Mouse (Mus musculus) spleen, postnatal 14 days (tissue): ENCODE data around the gene Asb15.

Experiments
- DNase-seq, 2 experiments: peaks; one replicate each; pipeline ENCODE4 v3.0.0; 2021 to 2022; ENCODE audit warnings: low spot score in 2 of 2

The Asb15 gene

DNA sequence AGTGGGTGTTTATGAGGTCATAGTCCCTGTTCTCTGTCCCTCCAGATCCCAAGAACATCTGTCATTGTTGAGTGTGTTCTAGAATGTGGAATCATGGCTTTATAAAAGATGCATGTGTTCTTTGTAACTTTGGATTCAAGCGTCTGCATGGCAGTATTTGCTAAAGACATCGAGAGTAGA lies at the start of gene Asb15:
TSS of gene Asb15 (plus strand) at position 81 of the 180 bp plus-strand sequence.
- no peak for DNase-seq

DNA sequence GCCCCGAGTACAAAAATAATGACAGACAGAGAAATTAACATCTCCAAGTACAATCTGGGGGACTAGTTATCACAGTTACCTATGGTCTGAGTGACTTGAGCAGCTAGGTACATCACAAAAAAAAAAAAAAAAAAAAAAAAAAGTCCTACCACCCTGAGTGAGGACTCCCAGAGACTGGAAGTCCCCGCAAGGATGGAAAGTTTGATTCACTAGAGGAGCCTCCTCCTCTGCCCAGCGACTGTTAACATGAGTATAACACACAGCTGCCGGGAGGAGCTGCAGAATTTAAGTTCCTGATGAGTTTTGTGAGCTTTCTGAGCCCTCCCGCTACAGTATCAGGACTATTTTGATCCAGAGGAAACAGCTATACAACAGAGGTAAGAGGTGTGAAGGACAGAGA lies 41.4 kb upstream of the Asb15 start:
- DNase-seq = no peak

DNA sequence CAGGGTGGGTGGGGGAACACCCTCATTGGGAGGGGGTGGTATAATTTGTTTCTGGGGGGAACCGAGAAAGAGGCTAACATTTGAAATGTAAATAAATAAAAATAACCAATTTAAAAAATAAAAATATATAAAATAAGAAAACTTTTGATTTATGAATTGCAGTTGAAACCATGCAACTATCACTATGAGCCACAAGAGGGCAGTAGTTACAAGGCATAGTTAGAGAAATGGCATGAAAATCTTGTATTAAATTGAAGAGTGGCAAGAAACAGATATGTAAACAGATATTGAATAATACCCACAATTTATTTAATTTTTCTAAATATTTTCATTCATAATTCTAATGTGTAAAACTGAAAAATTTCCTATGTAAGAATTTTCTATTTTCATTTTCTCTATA lies 37.6 kb upstream of the Asb15 start:
- no peak for DNase-seq

DNA sequence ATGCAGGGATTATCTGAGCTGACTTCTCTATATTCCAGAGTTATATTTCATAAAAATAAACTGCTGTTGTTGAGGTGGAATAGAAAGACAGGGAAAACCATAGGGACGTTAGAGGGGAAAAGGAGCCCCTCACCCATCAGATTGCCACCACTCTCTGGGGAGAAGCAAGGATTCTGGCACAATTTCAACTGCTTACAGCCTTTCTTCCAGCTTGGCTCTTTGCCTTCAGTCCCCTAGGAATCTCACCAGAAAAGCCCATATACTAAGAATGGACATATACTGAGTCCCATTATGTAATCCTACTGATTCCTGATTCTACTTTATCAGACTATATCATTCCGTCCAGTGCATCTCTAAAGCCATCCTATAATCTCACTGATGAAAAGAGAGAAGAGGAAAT lies 23.8 kb upstream of the Asb15 start:
- DNase-seq = no peak

DNA sequence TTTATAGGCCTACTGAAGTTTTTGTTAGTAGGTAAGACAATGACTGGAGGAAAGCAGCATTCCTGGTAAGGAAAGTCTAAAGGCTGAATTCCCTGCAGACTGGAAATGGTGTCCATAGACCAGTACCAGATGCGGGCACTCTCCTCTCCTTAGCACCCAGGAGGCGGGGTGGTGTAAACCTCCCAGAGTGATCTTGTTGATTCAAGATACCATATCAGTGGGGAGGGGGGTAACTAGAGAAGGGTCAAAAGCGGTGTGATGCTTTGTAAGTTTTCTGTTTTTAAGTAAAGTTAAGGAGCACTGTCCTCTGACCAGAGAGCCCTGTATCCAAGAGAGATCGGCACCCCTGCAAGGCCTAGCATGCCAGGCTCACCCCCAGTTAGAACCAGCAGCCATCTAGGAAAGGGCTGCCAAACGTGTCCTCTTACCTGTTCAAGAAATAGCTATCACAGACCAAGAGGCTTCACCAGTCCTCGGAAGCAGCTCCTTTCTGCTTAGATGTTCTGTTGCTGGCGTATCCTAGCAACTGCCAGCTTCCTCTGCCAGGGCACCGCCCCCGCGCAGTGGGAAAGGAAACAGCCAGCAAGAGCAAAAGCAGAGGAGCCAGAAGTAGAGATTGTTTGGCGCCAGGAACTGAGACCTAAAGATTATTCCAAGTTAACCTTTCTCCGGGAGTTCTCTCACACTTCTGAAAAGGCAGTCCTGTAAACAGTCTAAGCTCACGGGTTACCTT lies 13.2 kb upstream of the Asb15 start, which contains the start of gene Iqub:
TSS of gene Iqub (minus strand) at position 516 of the 733 bp plus-strand sequence.
- no peak for DNase-seq

DNA sequence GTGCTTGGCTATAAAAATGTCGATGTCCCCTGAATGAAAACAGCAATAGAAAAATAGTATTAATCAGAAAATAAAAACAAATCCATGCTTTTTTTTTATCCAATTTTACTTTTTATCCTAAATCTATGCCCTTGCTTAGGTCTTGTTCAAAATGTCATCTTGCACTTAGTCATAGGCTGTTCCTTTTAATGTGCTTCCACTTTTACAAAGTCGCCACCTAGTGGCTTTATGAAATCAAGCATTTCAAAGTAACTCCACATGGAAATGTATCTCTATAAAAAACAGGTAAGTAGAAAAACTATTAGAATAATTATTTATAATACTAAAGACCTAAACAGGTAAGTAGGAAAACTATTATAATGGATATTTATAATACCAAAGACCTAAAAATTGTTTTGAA lies 11.7 kb upstream of the Asb15 start:
- no peak for DNase-seq

DNA sequence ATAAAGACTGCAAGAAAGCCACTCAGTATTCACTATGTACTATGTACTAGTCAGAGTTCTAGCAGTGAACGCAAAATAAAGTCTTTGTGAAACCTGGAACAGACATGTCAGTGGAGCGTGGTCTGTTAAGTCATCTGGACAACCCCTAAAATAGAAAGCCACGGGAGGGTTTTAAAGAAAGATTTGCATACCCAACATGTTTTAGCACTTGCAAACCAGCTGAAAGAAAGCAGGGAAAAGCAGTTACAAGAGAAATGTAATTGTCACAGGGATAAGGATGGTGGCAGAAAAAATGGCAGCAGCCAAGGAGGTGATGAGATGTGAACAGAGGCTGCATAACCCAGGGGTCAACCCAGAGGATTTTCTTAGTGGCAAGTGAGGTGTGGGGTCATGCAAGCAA lies 2.2 kb upstream of the Asb15 start:
- no peak for DNase-seq

DNA sequence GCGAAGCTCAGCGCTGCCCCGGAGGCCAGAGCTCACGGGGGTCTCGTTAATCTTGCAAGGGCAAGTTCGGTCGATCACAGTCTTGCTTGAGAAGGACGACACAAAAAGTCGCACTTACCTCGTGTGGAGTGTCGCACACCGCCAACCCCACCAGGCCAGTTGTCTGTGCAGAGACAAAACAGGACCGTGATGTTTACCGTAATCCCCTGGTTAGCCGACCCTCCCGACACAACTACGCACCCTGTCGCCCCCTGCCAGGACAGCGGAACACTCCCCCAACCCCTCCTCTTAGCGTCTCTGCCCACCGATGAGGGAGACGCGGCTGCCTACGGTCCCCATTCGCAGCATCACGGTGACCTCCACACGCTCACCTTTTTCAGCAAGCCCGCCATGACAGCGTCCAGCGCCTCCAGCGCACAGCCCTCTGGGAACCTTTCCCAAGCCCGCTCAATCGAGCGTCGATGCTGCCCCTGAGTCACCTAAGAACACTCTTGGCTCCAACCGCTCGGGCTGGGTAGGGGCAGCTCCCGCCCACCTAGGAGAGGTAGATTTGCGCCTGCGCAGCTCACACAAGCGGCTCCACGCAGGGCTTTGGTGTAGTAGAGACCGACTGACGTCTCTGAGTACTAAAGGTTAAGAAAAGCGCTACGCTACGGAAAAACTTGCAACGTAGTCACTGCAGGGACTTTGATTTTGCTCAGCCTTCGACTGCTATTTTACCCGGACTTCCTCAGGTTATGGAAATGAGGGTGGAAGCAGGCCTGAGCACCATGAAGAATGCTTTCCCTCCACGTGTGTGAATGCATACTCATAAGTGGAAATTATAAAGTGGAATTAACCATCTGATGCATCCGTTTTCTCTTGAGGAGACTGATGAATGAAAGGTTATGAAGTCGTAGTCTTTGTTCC lies 535 bp upstream of the Asb15 start, which contains the start of gene Ndufa5:
TSS of gene Ndufa5 (minus strand) at position 859 of the 909 bp plus-strand sequence.
- DNase-seq = peak; percentile 69 to 80

DNA sequence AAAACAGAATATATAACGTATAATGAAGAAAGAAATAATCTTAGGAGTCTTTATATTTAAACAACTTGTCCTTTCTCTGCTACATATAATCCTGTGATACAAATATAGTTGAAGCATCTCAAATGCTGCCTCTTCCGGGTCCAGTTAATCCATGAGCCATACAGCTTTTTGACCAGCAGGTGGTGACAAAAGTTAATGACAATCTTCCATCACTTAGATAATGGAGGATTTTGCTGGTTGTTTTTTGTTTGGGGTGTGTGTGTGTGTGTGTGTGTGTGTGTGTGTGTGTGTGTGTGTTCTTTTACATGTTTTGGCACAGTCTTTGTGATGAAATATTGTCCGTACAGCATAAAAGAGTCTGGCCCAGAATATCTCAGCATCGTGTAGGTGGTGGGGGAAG lies 2.2 kb downstream of the Asb15 start:
- DNase-seq = peak in 1 of 2 experiments; percentile 25

DNA sequence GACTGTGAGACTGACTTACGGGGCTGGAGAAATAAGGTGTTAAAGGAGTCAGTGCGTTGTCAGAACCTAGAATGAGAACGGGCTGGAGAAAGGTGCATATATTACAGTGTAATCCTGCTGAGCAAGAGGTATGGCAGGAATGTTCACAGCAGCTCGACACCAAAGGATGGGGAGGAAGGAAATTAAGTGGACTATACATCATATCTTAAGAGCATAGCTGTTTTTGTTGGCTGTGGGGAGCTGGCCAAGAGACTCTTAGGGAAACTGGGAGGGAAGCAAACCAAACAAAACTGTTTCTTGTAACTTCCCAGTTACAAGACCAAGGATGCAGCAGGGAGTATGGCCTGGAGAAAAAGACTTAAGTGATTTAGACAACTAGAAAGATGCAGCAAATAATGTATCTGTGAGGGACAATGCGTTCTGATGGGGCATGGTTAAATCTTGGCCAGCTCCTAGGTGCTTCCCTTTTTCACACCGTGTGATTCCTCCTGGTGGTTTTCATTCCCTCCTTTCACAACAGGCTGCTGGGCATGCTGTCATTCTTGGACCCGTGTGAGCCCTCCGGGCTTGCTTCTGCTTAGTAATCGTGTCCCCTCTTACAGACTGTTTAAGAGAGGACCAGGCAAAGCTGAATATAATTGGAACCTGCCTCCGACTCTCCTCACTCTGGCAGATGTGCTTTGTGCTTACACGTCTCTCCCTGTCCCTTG lies 2.9 kb downstream of the Asb15 start:
- no peak for DNase-seq

DNA sequence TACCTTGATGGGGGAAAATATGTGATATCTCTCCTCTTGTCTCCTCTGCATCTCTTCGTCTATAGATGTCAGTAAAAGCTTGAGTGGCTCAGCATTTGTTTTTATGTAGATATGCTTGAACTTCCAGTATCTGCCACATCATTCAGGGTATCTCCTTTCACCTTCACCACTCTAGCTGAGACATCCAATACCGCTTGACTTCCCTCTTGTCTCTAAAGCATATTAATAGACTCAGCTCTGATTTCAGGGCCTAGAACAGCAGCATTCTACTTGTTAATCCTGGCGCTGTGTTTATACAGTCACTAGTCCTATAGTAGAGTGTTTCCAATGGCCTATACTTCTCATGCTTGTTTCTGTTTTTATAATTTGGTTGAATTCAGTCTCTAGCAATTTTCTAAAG lies 4.9 kb downstream of the Asb15 start:
- no peak for DNase-seq

DNA sequence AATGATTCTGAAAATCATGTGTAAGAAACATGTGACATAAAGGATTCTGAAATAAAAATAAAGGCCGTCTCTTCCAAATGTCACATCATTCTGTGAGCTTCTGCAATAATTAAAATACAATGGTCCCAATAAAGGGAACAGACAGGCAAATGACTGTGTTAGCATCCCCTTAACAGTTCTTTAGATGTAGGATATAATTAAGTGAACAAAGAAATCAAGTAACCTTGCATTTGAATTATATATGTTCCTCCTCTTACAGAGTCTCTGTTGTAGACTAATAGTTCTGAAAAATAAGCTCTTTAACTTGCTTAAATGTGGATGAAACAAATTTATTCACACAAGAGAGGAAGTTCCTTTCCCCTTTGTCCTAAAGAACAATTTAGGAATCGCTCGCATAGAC lies 10.5 kb downstream of the Asb15 start:
- DNase-seq = no peak

DNA sequence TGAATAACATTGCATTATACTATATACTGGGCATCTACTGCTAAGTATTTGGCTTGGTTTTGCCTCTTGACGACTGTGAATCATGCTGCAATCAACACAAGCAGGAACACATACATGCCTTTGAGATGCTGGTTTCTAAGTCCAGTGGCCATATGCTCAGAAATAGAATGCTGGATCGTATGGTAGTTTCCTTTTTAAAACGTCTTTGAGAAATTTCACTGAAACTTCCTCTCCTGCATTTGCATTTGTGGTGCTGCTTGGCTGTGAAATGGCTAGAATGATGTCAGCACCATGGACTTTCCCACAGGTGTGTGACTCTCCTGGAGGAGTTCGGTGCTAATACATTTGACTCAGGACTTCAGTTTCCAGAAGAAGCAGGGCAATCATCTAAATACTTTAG lies 12.2 kb downstream of the Asb15 start:
- DNase-seq = no peak

DNA sequence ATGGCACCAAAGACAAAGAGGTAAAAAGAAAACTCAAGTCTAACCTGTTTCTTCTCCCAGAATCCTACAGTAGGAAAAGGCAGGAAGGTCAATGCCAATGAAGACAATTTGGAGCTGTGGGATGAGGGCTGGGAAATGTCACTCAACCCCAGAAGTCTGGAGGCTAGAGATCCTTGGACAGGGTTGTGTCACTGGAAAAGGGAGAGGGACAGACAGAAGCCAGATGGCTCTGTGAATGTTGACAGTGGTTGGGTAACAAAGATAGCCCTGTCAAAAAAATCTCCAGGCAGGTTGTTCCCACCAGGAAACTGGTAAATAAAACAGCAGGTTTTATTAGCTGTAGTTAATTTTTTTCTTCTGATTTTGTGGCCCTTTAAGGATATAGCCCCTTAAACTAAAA lies 14.4 kb downstream of the Asb15 start:
- DNase-seq = no peak

DNA sequence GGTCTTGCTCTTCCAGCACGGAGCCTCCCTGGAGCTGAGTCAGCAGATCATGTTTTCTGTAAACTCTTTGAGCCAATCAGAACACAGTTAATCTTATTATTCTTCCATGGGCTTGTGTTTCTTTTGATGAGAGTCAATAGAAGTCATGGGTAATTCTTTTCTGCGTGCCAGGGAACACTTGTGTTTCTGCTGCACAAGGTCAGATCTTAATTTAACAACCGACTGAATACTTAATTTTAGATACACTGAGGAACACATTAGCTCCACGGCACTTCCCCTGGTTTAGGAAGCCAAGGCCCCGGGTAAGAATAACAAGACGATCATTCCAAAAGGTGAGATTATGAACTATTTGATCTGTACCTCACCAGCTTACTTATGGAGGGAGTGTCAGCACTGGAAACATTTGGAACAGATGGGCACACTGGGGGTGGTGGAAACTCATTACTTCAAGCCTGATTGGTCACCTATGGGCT lies 15.2 kb downstream of the Asb15 start:
- DNase-seq = no peak

DNA sequence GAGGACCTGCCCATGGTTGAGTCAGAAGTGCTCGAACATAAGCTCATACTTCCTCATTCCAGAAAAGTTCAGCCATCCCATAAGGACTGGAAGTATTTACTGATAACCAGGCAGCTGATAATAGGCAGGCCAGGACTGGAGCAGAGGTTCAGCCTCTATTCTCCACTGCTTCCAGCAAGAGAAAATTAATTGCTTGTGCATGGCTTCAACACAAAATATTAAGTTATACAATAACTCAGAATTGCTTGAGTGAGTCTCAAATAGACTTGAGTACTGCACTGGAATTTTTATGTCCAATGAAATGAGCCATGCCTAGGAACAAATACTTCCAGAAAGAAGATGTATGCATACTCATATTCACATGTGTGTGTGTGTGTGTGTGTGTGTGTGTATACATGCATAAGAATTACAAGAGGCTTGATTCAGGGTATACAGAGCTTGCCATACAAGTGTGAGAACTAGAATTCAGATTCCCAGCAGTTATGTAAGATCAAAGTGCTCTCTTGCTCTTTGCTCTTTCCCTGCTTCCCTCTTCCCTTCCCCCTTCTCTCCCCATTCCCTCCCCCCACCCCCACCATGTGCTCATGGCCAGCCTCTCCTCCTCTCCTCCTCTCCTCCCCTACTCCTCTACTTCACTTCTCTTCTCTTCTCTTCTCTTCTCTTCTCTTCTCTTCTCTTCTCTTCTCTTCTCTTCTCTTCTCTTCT lies 18.9 kb downstream of the Asb15 start:
- DNase-seq = no peak

DNA sequence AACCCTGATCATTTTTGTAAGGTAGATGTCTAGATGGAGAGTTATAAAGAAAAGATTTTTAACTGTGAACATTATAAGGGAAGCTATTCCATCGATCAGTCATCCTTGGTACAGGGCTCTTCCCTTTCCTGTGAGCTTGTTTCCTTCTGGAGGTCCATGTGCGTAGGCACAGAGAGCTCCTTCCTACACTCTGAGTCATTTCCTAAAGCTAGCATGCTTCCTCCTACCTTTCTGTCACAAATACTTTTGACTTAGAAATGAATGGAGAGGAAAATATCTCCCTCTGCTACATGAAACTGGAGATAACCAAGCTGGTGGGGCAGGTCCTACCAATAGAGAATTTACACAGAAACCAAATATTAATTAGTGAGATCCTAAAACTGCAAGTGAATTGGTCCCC lies 21.9 kb downstream of the Asb15 start:
- no peak for DNase-seq

DNA sequence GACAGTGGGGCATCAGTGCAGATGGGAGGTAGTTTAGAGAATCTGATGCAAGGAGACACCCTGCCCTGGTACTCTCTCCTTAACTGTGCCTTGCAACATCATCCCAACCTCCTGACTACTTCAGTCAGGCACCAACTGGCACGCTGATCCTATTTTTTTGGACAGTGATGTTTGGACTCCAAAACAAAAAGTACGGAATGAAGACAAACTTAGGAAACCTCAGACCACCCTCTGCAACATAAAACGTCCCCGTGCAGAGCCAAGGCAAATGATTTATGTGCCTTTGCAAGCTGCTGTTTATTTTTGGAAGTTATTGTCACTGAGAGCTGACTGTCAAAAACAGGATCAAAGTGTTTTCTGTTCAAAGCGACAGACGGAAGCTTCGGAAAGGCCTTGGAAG lies 24.1 kb downstream of the Asb15 start:
- no peak for DNase-seq

DNA sequence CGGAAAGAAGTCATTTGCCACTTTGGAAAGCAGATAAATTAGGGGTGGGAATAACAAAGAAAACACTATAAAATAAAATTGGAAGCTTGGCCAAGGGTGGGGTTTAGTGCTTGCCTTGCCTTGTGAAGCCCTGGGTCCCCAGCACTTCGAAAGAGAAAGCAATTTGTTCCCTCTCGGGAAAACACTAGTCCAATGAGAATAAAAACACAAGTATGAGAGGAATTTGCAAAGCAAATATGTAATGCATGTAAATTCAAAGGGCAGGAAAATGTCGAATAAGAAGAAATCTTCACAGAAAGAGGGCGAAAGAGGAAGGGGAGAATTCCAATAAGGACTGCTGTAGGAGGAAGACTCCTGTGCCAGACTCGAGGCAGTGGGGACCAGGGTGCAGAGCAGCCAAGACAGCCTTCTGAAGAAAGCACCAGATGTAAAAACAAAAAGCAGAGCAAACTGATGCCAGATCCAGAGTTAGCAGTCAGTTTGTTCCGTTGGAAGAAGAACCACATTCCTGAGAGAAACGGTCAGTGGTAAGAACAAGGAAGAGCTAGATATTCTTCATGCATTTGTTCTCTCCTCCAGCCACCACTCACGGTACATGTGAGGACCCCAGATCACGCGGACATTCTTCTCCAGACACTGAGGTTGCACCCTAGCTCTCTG lies 26.6 kb downstream of the Asb15 start:
- DNase-seq = no peak

DNA sequence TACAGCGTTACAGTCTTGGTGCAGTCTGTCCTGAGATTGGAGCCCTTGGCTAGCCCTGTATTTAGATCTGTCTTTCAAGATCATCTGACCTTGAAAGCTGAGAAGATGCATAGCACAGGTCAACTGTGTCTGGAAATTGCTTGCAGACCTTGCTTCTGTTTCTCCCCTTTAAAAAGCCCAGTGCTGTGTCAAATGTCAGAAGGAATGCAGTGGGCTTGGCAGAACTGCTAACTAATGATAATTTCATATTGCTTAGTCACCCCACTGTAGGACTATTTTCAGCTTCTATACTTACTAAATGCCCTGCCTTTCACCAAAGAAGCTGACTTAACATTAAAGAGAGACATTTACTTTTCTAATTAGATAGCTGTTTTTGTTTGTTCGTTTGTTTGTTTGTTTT lies 27.5 kb downstream of the Asb15 start:
- no peak for DNase-seq

DNA sequence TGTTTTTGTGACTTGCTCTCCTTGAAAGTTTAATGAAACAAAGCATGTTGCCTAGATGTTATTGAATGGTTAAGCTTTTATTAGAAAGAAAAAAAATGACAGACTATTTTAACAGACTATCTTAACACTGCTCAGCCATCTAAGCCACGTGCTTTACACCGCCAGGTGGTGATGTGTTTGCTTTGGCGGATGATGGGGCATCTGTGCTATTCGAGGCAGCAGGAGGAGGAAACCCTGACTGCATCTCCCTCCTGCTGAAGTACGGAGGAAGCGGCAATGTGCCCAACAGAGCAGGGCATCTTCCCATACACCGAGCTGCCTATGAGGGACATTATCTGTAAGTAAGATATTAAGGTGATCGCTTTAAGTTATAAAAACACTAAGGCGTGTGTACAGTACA lies 36.1 kb downstream of the Asb15 start:
- no peak for DNase-seq
